Mouse (Mus musculus): ENCODE data around the gene Itsn1.

GRCm38 (mm10) chr16:91688023-91688618, 41.0 kb upstream of the Itsn1 start:
- TF ChIP-seq GATA1 (IDR thresholded peaks at IDR 0.05; ENCODE audit: borderline replicate concordance, low read length) (no peak), FLI1 (IDR thresholded peaks at IDR 0.05; ENCODE audit: low read length) (no peak)

Data from megakaryocyte, embryonic 14.5 days (primary cell).